Mouse (Mus musculus) heart, postnatal 36 days (tissue): ENCODE data around the gene Cacna1e. TPM values are rescaled to one million over a fixed set of nuclear protein-coding genes. Genes with fewer than 3 reads are reported as not detected.
A peak's percentile ranks its signal among the peaks of the same experiment; 100 is the strongest.

ENCODE experiments used
- DNase-seq, 2 experiments: peaks; one replicate each; pipeline ENCODE4 v3.0.0; 2021 to 2022
- intact Hi-C: fragments of 180-260 bp; cut with DNase I; formaldehyde crosslinking; loops from one replicate; pipeline ENCODE4 v1.15.1; 2025
- total RNA-seq, 2 experiments: library from RNA; stranded (reverse); gene quantifications; 2 replicates each; pipeline ENCODE4 v1.2.3; 2021

Cacna1e gene
- under 1 TPM; 0.16 to 0.17 TPM for total RNA-seq

- intact Hi-C loops: loop anchor here (5.0 kb wide), 1 partner anchor 123 kb away; no protein-coding TSS in a partner anchor
- DNase-seq: peak in 1 of 2 experiments; percentile 12
Observed at GRCm38 (mm10) chr1:154884275-154885206, at the start of gene Cacna1e. Gene Cacna1e (minus strand): TSS chr1:154884501.

GRCm38 (mm10) chr1:154918406-154918805 is 34.1 kb upstream of the Cacna1e start:
- intact Hi-C loops: no loop called here
- peak; percentile 13 to 38 for DNase-seq

- peak; percentile 7 to 34 for DNase-seq
- intact Hi-C loops: no loop called here
Observed at GRCm38 (mm10) chr1:154917438-154917837, 33.1 kb upstream of the Cacna1e start.

- DNase-seq: no peak
- intact Hi-C loops: no loop called here
Observed at GRCm38 (mm10) chr1:154909554-154909953, 25.3 kb upstream of the Cacna1e start.

GRCm38 (mm10) chr1:154897390-154897789 is 13.1 kb upstream of the Cacna1e start:
- DNase-seq: peak in 1 of 2 experiments; percentile 9
- intact Hi-C loops: no loop called here

- intact Hi-C loops: no loop called here
- no peak for DNase-seq
Observed at GRCm38 (mm10) chr1:154890244-154890643, 5.9 kb upstream of the Cacna1e start.

GRCm38 (mm10) chr1:154888495-154888894 is 4.2 kb upstream of the Cacna1e start:
- intact Hi-C loops: loop anchor here (5.0 kb wide), 1 partner anchor 119 kb away; no protein-coding TSS in a partner anchor
- DNase-seq: no peak

GRCm38 (mm10) chr1:154888018-154888417 is 3.7 kb upstream of the Cacna1e start:
- intact Hi-C loops: loop anchor here (5.0 kb wide), 1 partner anchor 119 kb away; no protein-coding TSS in a partner anchor
- no peak for DNase-seq

- intact Hi-C loops: loop anchor here (5.0 kb wide), 1 partner anchor 120 kb away; no protein-coding TSS in a partner anchor
Observed at GRCm38 (mm10) chr1:154887546-154887945, 3.2 kb upstream of the Cacna1e start.

GRCm38 (mm10) chr1:154886611-154887010 is 2.3 kb upstream of the Cacna1e start:
- DNase-seq: no peak
- intact Hi-C loops: loop anchor here (5.0 kb wide), 1 partner anchor 121 kb away; no protein-coding TSS in a partner anchor

More at GRCm38 (mm10) chr1:154887546-154887945, 3.2 kb upstream of the Cacna1e start:
- no peak for DNase-seq

- intact Hi-C loops: loop anchor here (5.0 kb wide), 1 partner anchor 122 kb away; no protein-coding TSS in a partner anchor
- no peak for DNase-seq
Observed at GRCm38 (mm10) chr1:154885207-154885548, 877 bp upstream of the Cacna1e start.

- intact Hi-C loops: no loop called here
- DNase-seq: no peak
Observed at GRCm38 (mm10) chr1:154883596-154884191, 607 bp downstream of the Cacna1e start.

- intact Hi-C loops: no loop called here
- DNase-seq: no peak
Observed at GRCm38 (mm10) chr1:154865981-154866380, 18.3 kb downstream of the Cacna1e start.

GRCm38 (mm10) chr1:154861416-154861815 is 22.9 kb downstream of the Cacna1e start:
- no peak for DNase-seq
- intact Hi-C loops: no loop called here

GRCm38 (mm10) chr1:154854564-154854963 is 29.7 kb downstream of the Cacna1e start:
- intact Hi-C loops: no loop called here
- no peak for DNase-seq

- intact Hi-C loops: no loop called here
- DNase-seq: no peak
Observed at GRCm38 (mm10) chr1:154850515-154851287, 33.6 kb downstream of the Cacna1e start.

GRCm38 (mm10) chr1:154848683-154849579 is 35.4 kb downstream of the Cacna1e start:
- DNase-seq: no peak

GRCm38 (mm10) chr1:154846900-154847299 is 37.4 kb downstream of the Cacna1e start:
- no peak for DNase-seq
- intact Hi-C loops: no loop called here

More at GRCm38 (mm10) chr1:154848683-154849579, 35.4 kb downstream of the Cacna1e start:
- intact Hi-C loops: no loop called here

GRCm38 (mm10) chr1:154843427-154843826 is 40.9 kb downstream of the Cacna1e start:
- intact Hi-C loops: no loop called here
- DNase-seq: no peak
